Mouse (Mus musculus) kidney, embryonic 15.5 days (tissue): ENCODE data around the gene Ogfr. TPM values are rescaled to one million over a fixed set of nuclear protein-coding genes. Genes with fewer than 3 reads are reported as not detected.
A peak's percentile ranks its signal among the peaks of the same experiment; 100 is the strongest.

Experiments used
- ATAC-seq: fragments of 200-750 bp; cut with Nextera tagmentation; replicated peaks from 2 replicates; pipeline ENCODE4 v1.8.0; 2017; ENCODE audit warnings: moderate TSS enrichment; ENCODE audit not compliant: low FRiP score
- H3K27ac ChIP-seq: fragments of 300-500 bp; sonication (generic); 2 replicates; pipeline ENCODE4 v1.5.1; 2015; ENCODE audit warnings: mild to moderate bottlenecking, inconsistent platforms
- H3K27me3 ChIP-seq: fragments of 300-500 bp; sonication (generic); 2 replicates; pipeline ENCODE4 v1.6.1; 2015; ENCODE audit warnings: inconsistent platforms
- H3K36me3 ChIP-seq: fragments of 300-500 bp; sonication (generic); 2 replicates; pipeline ENCODE4 v1.6.1; 2015; ENCODE audit warnings: inconsistent platforms
- H3K4me1 ChIP-seq: fragments of 300-500 bp; sonication (generic); 2 replicates; pipeline ENCODE4 v1.6.1; 2015; ENCODE audit warnings: inconsistent platforms
- H3K4me2 ChIP-seq: fragments of 300-500 bp; sonication (generic); 2 replicates; pipeline ENCODE4 v1.6.1; 2015; ENCODE audit warnings: moderate library complexity, mild to moderate bottlenecking, inconsistent platforms
- H3K4me3 ChIP-seq: fragments of 300-500 bp; sonication (generic); replicated peaks from 2 replicates; pipeline ENCODE4 v1.5.1; 2015; ENCODE audit warnings: mild to moderate bottlenecking, inconsistent platforms
- H3K9ac ChIP-seq: fragments of 300-500 bp; sonication (generic); 2 replicates; pipeline ENCODE4 v1.6.1; 2015; ENCODE audit warnings: mild to moderate bottlenecking, inconsistent platforms
- H3K9me3 ChIP-seq: fragments of 300-500 bp; sonication (generic); replicated peaks from 2 replicates; pipeline ENCODE4 v1.6.1; 2016; ENCODE audit warnings: inconsistent platforms
- WGBS: fragments of 180-500 bp; shearing (Covaris S2); methylation state at CpG from one replicate; pipeline ENCODE4 v1.1.7; 2015; ENCODE audit warnings: mixed read lengths; 5-methylcytosine and 5-hydroxymethylcytosine counted together
- polyA plus RNA-seq: library from polyadenylated mRNA; unstranded; fragments of >200 nt; fragmentation: Nextera tagmentation; extraction: Ambion mirVana; gene quantifications from 2 replicates; pipeline ENCODE4 v1.2.1, GENCODE M21; 2015

The Ogfr gene
- polyA plus RNA-seq, 1 experiment from 2014 or later, result 76.1 TPM

DNA sequence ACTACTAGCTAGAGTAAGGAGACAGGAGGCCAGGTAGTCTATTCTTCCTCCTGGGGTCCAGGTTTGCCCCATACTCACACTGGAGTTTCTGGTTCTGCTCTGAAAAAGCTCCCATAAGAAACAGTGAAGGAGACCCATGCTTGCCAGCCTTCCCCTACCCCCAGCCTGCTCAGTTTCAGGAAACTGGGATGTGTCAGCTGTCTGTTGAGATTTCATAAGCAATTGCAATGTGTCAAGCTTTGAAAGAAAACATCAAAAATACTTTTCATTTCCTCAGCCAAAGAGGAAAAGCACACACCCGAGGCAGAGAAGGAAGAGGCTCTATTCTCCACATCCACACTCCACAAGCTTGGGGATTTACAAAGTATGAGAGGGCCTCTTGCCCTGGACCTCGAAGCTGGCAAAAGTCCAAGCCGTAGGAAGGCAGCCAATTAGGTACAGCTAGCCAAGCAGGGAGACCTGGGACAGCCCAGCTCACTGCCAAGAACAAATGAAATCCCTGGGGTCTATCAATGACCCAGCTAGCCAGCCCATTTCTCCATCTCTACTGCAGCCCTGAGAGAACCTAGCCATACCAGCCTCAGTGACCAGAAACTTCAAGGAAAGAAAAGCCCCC lies 19.9 kb upstream of the Ogfr start:
- Histone ChIP-seq H3K4me2 (no peak overlapping the region), H3K36me3 (no peaks in the 10 kb centered on the region), H3K9ac (no peak overlapping the region), H3K4me3 (no peak overlapping the region), H3K27me3 (no peaks in the 10 kb centered on the region), H3K27ac (peak overlapping the region; percentile 85), H3K4me1 (peaks cover 23% of the 10 kb centered on the region), H3K9me3 (no peaks in the 10 kb centered on the region)
- peak; percentile 44 for ATAC-seq
- WGBS, result 23% methylated on average over 3 of the region's 3 CpGs

DNA sequence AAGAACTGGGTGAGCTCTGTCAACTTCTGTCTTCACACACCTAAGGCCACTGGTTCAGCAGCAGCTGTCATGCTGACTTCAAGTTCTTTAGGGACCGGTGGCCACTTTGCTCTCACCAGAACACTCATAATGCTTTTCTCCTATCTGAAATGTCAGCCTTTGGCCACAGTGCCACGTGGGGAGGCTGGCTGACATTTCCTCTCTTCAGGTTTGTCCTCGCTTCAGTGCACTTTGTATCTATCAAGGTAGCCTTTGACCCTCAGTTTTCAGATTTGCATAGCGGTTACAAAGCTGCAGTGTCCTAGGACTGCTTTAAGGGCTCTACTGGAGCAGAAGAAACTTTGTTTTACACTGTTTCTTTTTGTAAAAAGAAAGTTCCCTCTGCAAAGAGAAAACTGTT lies 12.6 kb upstream of the Ogfr start:
- Histone ChIP-seq H3K4me1 (peaks cover 9% of the 10 kb centered on the region; the same call in 1 of the 2 replicates), H3K4me3 (no peak overlapping the region), H3K4me2 (no peak overlapping the region), H3K27me3 (peaks cover 4% of the 10 kb centered on the region; the same call in 1 of the 2 replicates), H3K36me3 (no peaks in the 10 kb centered on the region), H3K9ac (no peak overlapping the region), H3K27ac (peak overlapping the region; percentile 5; the same call in 1 of the 2 replicates), H3K9me3 (no peaks in the 10 kb centered on the region)
- 47% methylated on average over 4 of the region's 4 CpGs for WGBS
- ATAC-seq, result no peak

DNA sequence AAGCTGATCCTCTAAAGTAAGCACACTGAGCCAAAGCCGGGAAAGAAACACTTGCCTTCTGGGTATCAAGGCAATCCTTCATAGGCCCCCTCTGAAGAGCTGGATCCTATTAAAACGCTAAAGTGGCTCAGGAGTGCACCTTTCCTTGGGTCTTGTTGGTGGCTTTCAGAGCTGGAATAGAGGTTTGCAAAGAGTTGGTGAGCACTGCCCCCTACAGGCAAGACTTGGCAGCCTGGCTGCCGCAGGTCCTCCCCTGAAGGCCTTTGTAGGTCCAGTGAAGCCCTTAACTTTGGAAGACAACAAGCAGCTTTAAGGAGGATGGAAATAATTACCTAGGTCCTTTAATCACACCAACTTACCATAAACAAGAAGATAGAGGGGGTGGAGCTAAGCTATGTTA lies 10.4 kb upstream of the Ogfr start:
- WGBS, result 6% methylated on average over 3 of the region's 3 CpGs
- H3K9me3 ChIP-seq, result no peaks in the 10 kb centered on the region
- no peaks in the 10 kb centered on the region for H3K36me3 ChIP-seq
- no peak overlapping the region for H3K9ac ChIP-seq
- H3K4me2 ChIP-seq, result no peak overlapping the region
- H3K4me3 ChIP-seq, result no peak overlapping the region
- ATAC-seq, result no peak
- H3K4me1 ChIP-seq, result peaks cover 18% of the 10 kb centered on the region
- H3K27me3 ChIP-seq, result peaks cover 4% of the 10 kb centered on the region; the same call in 1 of the 2 replicates
- no peak overlapping the region for H3K27ac ChIP-seq

DNA sequence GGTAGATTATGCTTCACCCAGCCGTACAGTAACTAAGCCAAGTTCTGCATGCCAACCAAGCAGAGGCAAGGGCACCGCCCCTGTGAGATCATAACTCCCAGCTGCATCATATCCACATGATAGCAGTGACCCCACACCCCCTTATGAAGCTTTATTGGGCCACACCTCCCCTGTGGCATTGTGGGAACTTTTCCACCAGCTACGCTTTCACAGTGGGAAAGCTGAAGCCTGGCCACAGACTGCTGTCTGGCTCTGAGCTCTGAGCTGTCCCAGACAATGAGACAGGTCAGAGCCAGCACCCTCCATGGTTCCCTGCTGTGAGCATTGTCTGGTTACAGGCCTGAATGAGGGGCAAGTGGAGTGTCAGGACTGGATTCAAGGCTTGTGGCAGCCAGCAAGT lies 8.0 kb upstream of the Ogfr start, which contains the start of gene Mrgbp:
TSS of gene Mrgbp (plus strand) at position 303 of the 400 bp plus-strand sequence.
- no peak for ATAC-seq
- Histone ChIP-seq H3K27me3 (peaks cover 4% of the 10 kb centered on the region; the same call in 1 of the 2 replicates), H3K4me2 (peak within 1 kb of the TSS; percentile 86; the same call in 1 of the 2 replicates), H3K27ac (peak within 1 kb of the TSS; percentile 24), H3K9ac (no peak within 1 kb of the TSS), H3K36me3 (peaks cover 16% of the 10 kb centered on the region), H3K4me1 (peaks cover 25% of the 10 kb centered on the region), H3K4me3 (no peak within 1 kb of the TSS), H3K9me3 (no peaks in the 10 kb centered on the region)
- WGBS, result 62% methylated on average over 3 of the region's 3 CpGs

DNA sequence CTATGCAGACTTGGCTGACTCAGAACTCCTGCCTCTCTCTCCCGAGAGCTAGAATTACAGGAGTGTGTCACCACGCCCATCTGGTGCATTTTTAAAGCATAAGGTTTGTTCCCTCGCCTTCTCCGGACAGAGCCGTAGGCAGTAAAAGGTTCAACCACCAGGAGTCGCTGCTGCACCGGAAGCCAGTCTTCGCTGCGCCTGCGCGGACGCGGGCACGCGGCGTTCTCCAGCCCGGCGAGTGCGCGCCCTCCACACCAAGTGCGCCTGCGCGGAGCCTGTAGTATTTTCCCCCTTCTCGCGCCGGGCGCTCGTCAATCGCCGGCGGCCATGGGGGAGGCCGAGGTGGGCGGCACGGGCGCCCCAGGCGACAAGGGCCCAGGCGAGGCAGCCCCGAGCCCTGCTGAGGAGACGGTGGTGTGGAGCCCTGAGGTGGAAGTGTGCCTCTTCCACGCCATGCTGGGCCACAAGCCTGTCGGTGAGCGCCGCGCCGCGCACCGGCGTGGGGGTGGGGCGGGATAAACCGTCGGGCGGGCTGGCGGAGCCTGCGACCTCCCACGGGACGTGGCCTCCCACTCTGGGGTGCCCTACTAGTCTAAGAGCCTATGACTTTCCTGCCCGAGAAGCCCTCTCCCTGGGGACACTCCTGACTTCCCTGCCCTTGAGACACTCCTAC lies 6.4 kb upstream of the Ogfr start:
- peak; percentile 90 for ATAC-seq
- no peaks in the 10 kb centered on the region for H3K9me3 ChIP-seq
- H3K9ac ChIP-seq, result peak overlapping the region; percentile 97
- H3K27me3 ChIP-seq, result peaks cover 4% of the 10 kb centered on the region; the same call in 1 of the 2 replicates
- WGBS, result under 1% methylated on average over 54 of the region's 57 CpGs
- H3K4me2 ChIP-seq, result peak overlapping the region; percentile 86
- peaks cover 30% of the 10 kb centered on the region for H3K36me3 ChIP-seq
- H3K27ac ChIP-seq, result peak overlapping the region; percentile 82
- peak overlapping the region; percentile 93 for H3K4me3 ChIP-seq
- H3K4me1 ChIP-seq, result peaks cover 21% of the 10 kb centered on the region

DNA sequence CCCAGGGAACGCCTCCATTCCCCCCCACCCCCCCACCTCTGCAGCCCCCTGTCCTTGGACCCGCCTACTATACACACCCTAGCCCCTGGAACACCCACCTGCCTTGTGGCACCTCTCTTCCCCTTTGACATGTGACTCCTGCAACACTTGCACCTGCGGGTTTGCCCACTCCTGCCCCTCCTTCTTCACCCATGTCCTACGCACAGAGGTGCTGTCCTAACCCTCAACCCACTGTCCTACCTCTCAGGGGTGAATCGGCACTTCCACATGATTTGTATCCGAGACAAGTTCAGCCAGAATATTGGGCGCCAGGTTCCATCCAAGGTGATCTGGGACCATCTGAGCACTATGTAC lies 5.9 kb upstream of the Ogfr start:
- Histone ChIP-seq H3K36me3 (peaks cover 30% of the 10 kb centered on the region), H3K4me3 (peak overlapping the region; percentile 93), H3K9me3 (no peaks in the 10 kb centered on the region), H3K9ac (peak overlapping the region; percentile 97), H3K27ac (no peak overlapping the region), H3K4me1 (peaks cover 21% of the 10 kb centered on the region), H3K27me3 (peaks cover 4% of the 10 kb centered on the region; the same call in 1 of the 2 replicates), H3K4me2 (peak overlapping the region; percentile 86)
- ATAC-seq, result no peak; the same call in 1 of the 2 replicates
- WGBS, result 21% methylated on average over 7 of the region's 7 CpGs

DNA sequence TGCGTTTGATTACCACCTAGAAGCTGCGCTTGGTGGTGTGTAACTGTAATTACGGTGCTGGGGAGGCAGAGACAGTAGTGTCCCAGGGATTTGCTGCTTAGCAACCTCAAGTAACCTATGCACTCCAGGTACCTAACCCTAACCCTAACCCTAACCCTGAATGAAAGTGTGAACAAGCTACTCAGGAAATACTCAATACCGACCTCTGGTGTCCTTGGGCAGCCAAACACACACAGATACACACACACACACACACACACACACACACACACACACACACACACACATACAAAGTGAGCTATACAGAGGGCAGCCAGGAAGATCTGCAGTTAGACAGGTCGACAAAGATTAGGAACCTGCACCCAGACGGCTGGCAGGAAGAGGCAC lies 316 bp upstream of the Ogfr start:
- peaks cover 25% of the 10 kb centered on the region for H3K4me1 ChIP-seq
- ATAC-seq, result peak; percentile 3; the same call in 1 of the 2 replicates
- H3K36me3 ChIP-seq, result peaks cover 62% of the 10 kb centered on the region
- H3K4me2 ChIP-seq, result peak overlapping the region; percentile 79
- H3K27me3 ChIP-seq, result no peaks in the 10 kb centered on the region
- H3K4me3 ChIP-seq, result peak overlapping the region; percentile 98
- peak overlapping the region; percentile 87 for H3K9ac ChIP-seq
- 48% methylated on average over 6 of the region's 6 CpGs for WGBS
- H3K27ac ChIP-seq, result peak overlapping the region; percentile 94
- no peaks in the 10 kb centered on the region for H3K9me3 ChIP-seq

DNA sequence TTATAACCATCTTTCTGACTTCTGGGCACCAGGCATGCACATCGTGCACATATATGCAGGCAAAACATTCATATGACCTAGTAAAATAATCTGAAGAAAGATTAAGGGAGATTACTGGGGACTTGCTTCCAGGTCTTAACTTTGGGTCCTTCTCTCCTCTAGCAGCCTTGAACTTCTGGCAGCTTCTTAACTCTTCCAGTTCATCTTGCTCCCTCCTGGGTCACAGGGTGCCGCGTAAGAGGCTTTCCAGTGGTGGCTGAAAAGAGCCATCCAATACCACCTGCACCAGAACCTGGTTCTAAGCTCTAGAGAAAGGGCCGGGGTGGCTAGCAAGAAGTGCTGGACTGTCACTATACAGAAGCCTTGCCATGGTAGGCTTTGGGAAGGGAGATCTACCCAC lies 8.4 kb downstream of the Ogfr start, which contains the start of gene Col9a3:
TSS of gene Col9a3 (plus strand) at position 301 of the 400 bp plus-strand sequence.
- WGBS, result 51% methylated on average over 4 of the region's 4 CpGs
- no peaks in the 10 kb centered on the region for H3K9me3 ChIP-seq
- H3K4me2 ChIP-seq, result peak within 1 kb of the TSS; percentile 68
- H3K4me1 ChIP-seq, result peaks cover 19% of the 10 kb centered on the region
- peaks cover 35% of the 10 kb centered on the region for H3K27me3 ChIP-seq
- H3K9ac ChIP-seq, result peak within 1 kb of the TSS; percentile 35
- H3K36me3 ChIP-seq, result peaks cover 38% of the 10 kb centered on the region
- H3K27ac ChIP-seq, result 0 out of 2 replicates have a peak within 1 kb of the TSS, but pooled peaks have one; percentile 23
- H3K4me3 ChIP-seq, result peak within 1 kb of the TSS; percentile 38
- ATAC-seq, result no peak

DNA sequence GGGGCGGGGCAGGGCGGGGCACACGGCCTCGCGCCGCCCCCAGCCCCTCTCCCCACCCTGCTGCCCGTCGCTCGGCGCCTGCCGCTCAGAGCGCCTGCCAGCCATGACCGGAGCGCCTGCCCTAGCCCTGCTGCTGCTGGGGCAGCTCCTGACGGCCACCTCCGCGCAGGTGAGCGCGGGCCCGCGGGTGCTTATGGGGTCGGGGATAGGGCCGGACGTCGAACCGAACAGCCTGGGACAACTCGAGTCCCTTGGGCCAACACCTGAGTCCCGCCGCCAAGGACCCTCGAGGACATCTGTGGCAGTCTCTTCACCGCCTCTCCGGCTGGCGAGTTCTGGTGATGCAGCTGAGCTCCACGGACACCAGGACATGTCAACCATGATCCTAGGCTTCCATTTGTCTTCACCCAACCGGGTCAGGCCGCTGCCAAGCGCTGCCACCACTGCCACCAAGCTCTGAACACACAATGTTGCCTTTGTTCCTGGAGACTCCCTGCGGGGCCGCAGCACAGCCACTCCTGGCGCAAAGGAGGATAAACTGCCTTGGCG lies 9.2 kb downstream of the Ogfr start:
- H3K27me3 ChIP-seq, result peaks cover 35% of the 10 kb centered on the region
- H3K4me2 ChIP-seq, result peak overlapping the region; percentile 68
- H3K36me3 ChIP-seq, result peaks cover 31% of the 10 kb centered on the region
- peaks cover 19% of the 10 kb centered on the region for H3K4me1 ChIP-seq
- ATAC-seq, result peak; percentile 75
- WGBS, result 2% methylated on average over 40 of the region's 41 CpGs
- H3K9me3 ChIP-seq, result no peaks in the 10 kb centered on the region
- H3K4me3 ChIP-seq, result peak overlapping the region; percentile 38
- 0 out of 2 replicates have a peak overlapping the region, but pooled peaks have one; percentile 23 for H3K27ac ChIP-seq
- peak overlapping the region; percentile 35 for H3K9ac ChIP-seq

DNA sequence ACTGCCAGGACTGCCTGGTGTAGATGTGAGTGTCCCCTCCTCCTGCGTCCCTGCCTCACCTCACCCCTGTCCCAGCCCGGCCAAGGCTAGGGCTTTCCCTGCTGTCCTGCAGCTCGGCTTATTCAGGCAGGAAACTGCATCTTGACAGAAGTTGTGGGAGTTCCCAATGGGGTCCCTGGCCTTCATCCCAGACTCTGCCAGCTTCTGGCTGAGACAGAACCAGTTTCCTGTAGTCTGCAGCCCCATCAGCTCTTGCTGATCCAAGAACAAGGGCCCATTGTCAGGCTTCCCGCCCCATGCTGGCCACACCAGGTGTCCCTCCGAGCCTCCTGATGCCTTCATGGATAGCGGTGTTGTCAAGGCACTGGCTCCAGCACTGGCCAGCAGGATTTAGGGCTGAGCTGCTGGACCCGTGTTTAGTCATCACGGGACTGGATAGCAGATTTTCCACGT lies 11.6 kb downstream of the Ogfr start:
- no peak for ATAC-seq
- H3K4me3 ChIP-seq, result no peak overlapping the region
- no peak overlapping the region for H3K4me2 ChIP-seq
- peaks cover 7% of the 10 kb centered on the region for H3K36me3 ChIP-seq
- H3K27me3 ChIP-seq, result peaks cover 35% of the 10 kb centered on the region
- no peak overlapping the region for H3K9ac ChIP-seq
- peaks cover 19% of the 10 kb centered on the region for H3K4me1 ChIP-seq
- no peaks in the 10 kb centered on the region for H3K9me3 ChIP-seq
- H3K27ac ChIP-seq, result no peak overlapping the region
- 23% methylated on average over 9 of the region's 9 CpGs for WGBS

DNA sequence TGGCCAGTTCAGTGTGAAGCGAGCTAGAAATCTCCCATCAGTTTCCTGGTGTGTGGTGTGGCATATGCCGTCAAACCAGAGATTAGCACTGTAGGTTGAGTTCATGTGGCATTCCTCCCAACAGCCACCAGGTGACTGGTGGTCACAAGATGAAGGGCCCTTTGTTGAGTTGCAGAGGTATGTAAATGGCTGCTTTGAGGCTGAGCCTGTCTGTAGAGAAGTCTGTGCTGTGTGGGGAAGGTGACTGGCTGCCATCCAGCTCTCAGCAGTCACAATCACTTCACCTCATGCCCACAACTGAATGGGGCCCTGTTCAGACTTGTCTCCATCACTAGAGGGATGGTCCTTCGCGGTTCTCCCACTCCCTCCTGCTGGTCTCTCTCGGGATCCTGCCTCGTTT lies 15.7 kb downstream of the Ogfr start:
- no peaks in the 10 kb centered on the region for H3K36me3 ChIP-seq
- ATAC-seq, result no peak
- no peak overlapping the region for H3K4me3 ChIP-seq
- H3K9me3 ChIP-seq, result no peaks in the 10 kb centered on the region
- H3K27ac ChIP-seq, result no peak overlapping the region
- peaks cover 6% of the 10 kb centered on the region; the same call in 1 of the 2 replicates for H3K27me3 ChIP-seq
- 56% methylated on average over 6 of the region's 6 CpGs for WGBS
- H3K4me1 ChIP-seq, result peaks cover 8% of the 10 kb centered on the region; the same call in 1 of the 2 replicates
- no peak overlapping the region for H3K4me2 ChIP-seq
- H3K9ac ChIP-seq, result no peak overlapping the region

DNA sequence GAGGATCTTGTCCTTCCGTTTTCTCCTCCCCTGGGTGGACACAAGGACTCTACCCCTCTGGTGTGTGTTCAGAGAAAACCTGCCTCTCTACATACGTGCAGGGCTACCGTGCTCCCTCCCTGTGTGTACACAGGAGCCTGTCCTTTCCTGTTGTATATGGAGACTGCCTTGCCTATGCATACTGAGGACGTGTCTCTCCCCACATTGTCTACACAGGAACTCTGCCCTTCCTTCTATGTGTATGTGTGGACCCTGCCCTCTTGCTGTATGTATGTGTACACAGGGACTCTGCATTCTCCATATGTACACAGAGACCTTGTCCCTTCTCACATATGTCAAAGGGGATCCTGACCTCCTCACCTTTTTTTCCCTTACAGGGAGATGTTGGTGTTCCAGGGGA lies 21.2 kb downstream of the Ogfr start:
- H3K27ac ChIP-seq, result no peak overlapping the region
- H3K9me3 ChIP-seq, result no peaks in the 10 kb centered on the region
- no peaks in the 10 kb centered on the region for H3K4me1 ChIP-seq
- H3K4me2 ChIP-seq, result no peak overlapping the region
- WGBS, result 82% methylated on average over 4 of the region's 4 CpGs
- H3K9ac ChIP-seq, result no peak overlapping the region
- H3K4me3 ChIP-seq, result no peak overlapping the region
- no peaks in the 10 kb centered on the region for H3K36me3 ChIP-seq
- no peak for ATAC-seq
- H3K27me3 ChIP-seq, result no peaks in the 10 kb centered on the region
